Mouse (Mus musculus) layer of hippocampus, postnatal 36 days (tissue): ENCODE results near the gene Creld1. TPM values are rescaled to one million over a fixed set of nuclear protein-coding genes. Genes with fewer than 3 reads are reported as not detected.

ENCODE experiments used
- DNase-seq, 2 experiments: peaks; one replicate each; pipeline ENCODE4 v3.0.0; 2022
- total RNA-seq, 2 experiments: library from RNA; stranded (reverse); gene quantifications; 2 replicates each; pipeline ENCODE4 v1.2.3; 2021

The Creld1 gene
- total RNA-seq, 2 experiments from 2014 or later, result 122 to 133 TPM

- DNase-seq, result no peak
These were observed 11.7 kb upstream of the Creld1 start, which contains the start of gene Il17rc for GRCm38 (mm10) chr6:113471297-113471936. Gene Il17rc, plus strand, starts transcription at chr6:113471427.

- DNase-seq, result no peak
These were observed 11.0 kb upstream of the Creld1 start for GRCm38 (mm10) chr6:113472061-113472460.

GRCm38 (mm10) chr6:113473246-113473645 lies 9.9 kb upstream of the Creld1 start:
- no peak for DNase-seq

GRCm38 (mm10) chr6:113473715-113474114 lies 9.4 kb upstream of the Creld1 start:
- no peak for DNase-seq

GRCm38 (mm10) chr6:113477353-113477752 lies 5.7 kb upstream of the Creld1 start:
- DNase-seq, result no peak

- DNase-seq, result no peak
These were observed 4.2 kb upstream of the Creld1 start for GRCm38 (mm10) chr6:113478906-113479305.

GRCm38 (mm10) chr6:113480555-113481373 lies 2.3 kb upstream of the Creld1 start:
- no peak for DNase-seq

- DNase-seq, result peak in 1 of 2 experiments; percentile 56
These were observed 509 bp upstream of the Creld1 start for GRCm38 (mm10) chr6:113482477-113483099.

GRCm38 (mm10) chr6:113483729-113484128 lies 632 bp downstream of the Creld1 start:
- DNase-seq, result no peak

- DNase-seq, result no peak
These were observed 4.1 kb downstream of the Creld1 start for GRCm38 (mm10) chr6:113487125-113487576.

- DNase-seq, result no peak
These were observed 6.3 kb downstream of the Creld1 start for GRCm38 (mm10) chr6:113489410-113489809.

GRCm38 (mm10) chr6:113492101-113492864 lies 9.2 kb downstream of the Creld1 start:
- DNase-seq, result peak in 1 of 2 experiments; percentile 51

GRCm38 (mm10) chr6:113494258-113494788 lies 11.2 kb downstream of the Creld1 start:
- peak; percentile 64 to 74 for DNase-seq

GRCm38 (mm10) chr6:113495071-113495675 lies 12.1 kb downstream of the Creld1 start:
- DNase-seq, result no peak

GRCm38 (mm10) chr6:113499346-113499745 lies 16.2 kb downstream of the Creld1 start:
- no peak for DNase-seq

- DNase-seq, result peak; percentile 73 to 75
These were observed 18.4 kb downstream of the Creld1 start, which contains the start of gene Prrt3 for GRCm38 (mm10) chr6:113501388-113502084. Gene Prrt3, minus strand, starts transcription at chr6:113501931.

GRCm38 (mm10) chr6:113502801-113503200 lies 19.7 kb downstream of the Creld1 start:
- DNase-seq, result no peak

GRCm38 (mm10) chr6:113505689-113506088 lies 22.6 kb downstream of the Creld1 start:
- no peak for DNase-seq

- no peak for DNase-seq
These were observed 24.0 kb downstream of the Creld1 start for GRCm38 (mm10) chr6:113507130-113507529.

GRCm38 (mm10) chr6:113508272-113508946 lies 25.3 kb downstream of the Creld1 start:
- DNase-seq, result no peak
